Mouse (Mus musculus) ovary, postnatal 14 days (tissue): ENCODE data around the gene Eef1a2.

Experiments
- DNase-seq: peaks from one replicate; pipeline ENCODE4 v3.0.0; 2022; ENCODE audit warnings: low spot score

The Eef1a2 gene

GRCm38 (mm10) chr2:181133837-181134590, 22.8 kb downstream of the Eef1a2 start:
- no peak for DNase-seq

DNA sequence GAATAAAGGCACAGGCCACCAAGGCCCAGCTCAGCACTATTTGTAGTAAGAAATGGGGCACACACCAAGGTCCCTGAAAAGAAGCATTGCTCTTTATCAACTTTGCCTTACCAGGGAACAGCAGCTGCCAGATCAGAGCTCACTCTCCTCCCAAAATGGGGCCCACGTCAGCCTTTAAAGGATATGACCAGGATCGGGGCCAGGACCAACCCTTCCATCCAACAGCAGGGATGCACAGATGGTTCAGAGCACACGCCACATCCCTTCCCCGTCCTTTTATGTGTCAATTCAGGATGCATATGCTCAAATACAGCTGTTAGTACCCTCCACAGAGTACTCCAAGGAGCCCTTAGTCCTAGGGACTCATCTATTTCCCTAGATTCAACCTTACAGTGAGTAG, 26.6 kb downstream of the Eef1a2 start:
- DNase-seq: no peak

- DNase-seq: no peak
These were observed 27.9 kb downstream of the Eef1a2 start for GRCm38 (mm10) chr2:181128963-181129362.

GRCm38 (mm10) chr2:181127786-181128185, 29.0 kb downstream of the Eef1a2 start:
- DNase-seq: no peak

DNA sequence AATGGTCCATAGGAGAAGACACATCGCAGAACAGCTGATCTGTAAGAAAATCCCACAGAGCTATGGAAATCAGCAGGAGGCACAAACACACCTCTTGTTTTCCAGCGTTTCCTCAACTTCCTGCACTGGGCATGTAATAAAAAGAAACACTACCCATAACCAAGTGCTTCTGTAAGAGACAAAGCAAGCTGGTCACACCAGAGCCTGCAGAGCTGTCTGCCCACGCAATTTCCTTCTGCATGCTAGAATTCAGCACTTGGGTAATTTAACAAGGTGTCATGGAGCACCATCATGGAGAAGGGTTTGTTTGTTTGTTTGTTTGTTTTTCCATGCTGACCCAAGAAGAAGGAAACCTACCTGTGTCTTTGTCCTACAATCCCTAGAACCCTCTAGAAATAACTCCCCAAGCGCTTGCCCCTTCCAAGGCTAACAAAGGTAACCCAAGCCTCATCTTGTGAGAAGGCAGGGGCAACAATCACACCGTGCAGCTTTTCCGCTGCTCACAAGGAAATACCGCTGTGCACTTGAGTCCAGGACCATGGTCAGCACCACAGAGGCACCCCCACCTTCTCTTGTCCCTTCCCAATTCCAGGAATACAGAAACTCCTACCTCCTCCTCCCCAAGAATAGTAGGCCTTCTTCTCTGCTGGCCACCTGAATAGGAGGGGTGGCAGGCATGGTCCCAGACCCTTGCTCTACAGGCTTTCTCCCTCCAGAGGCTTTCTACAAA, 30.9 kb downstream of the Eef1a2 start:
- DNase-seq: no peak

DNA sequence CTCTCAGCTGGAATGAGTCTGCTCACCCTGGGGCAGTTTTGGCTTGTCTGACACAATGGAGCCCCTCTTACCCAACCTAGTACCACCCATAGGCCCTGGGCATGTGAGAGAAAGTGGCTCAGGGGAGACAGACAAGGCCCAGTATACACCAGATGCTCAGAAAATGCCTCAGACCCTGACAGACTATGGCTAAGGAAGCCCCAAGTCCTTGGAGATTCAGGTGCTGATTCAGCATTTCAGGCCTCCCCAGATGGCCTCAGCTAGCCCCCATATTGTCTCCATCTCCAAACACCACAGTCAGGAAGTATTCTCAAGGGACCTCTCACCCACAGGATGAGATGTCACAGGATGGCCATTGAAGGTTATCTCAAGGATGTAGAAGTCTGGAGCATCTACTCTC, 34.2 kb downstream of the Eef1a2 start:
- no peak for DNase-seq

GRCm38 (mm10) chr2:181120922-181121449, 35.8 kb downstream of the Eef1a2 start:
- no peak for DNase-seq

- no peak for DNase-seq
These were observed 36.9 kb downstream of the Eef1a2 start for GRCm38 (mm10) chr2:181119952-181120351.

DNA sequence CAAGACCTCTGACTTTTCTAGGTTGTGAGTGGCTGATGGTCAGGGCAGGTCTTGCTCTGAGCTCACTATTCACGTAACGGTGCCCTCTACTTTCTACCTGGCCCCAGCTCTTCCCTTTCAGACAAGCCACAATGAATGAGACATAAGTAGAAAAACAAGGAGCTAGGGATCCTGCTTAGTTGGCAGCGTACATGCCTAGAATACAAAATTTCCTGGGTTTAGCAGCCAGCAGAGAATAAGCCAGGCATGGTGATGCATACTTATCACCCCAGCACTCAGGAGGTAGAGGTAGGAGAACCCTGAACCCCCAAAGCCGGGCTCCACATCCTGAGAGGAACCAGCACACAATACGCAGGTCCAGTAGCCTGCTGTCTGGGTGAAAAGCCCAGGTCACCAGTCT, 40.4 kb downstream of the Eef1a2 start:
- DNase-seq: no peak

- DNase-seq: no peak
These were observed 41.4 kb downstream of the Eef1a2 start for GRCm38 (mm10) chr2:181115367-181115766.

DNA sequence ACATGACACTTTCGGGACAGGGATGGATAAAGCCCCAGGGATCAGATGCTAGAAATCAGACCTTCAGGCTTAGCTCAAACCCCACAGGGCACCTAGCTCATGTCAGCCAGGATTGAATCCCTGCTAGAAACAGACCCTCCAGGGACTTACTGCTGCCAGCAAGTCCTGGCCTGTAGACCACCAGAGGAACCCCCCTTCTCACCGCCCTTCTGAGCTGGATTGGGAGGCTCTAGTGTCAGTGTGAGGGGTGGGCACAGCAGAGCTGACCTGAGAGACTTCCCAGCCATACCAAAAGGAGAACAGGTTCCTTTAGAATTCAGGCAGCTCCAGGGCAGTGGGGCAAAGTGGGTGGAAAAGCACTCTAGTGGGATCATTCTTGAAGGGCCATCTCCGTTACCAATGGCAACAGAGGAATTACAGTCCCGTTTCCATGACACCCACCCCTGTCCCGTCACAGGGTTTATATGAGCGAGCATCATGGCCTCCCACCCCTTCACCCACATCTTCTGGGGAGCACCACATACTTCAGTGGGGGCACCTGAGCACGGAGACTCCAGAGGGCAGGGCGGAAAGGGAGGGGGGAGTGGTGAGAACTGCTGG, 43.0 kb downstream of the Eef1a2 start:
- no peak for DNase-seq

- DNase-seq: no peak
These were observed 45.1 kb downstream of the Eef1a2 start for GRCm38 (mm10) chr2:181111665-181112064.

- DNase-seq: no peak
These were observed 52.7 kb downstream of the Eef1a2 start for GRCm38 (mm10) chr2:181104111-181104510.

DNA sequence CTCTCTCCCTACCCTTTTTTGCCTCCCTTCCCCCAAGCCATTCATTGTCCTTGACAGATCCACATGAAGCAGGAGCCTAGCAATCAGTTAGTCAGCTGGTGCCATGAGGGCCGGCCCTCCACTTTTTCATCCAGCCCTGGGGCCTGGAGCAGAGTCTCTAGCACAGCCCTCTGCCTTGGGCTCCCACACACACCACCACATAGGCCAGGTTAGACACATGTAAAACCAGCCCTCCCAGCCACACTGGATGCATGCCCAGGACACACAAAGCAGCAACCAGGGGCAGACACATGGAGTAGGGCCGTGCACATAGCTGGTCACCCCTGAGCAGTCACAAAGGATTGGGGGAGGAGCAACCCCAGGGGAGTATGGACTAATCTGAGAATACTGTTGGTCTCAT, 54.7 kb downstream of the Eef1a2 start:
- no peak for DNase-seq

GRCm38 (mm10) chr2:181101626-181102025, 55.2 kb downstream of the Eef1a2 start:
- DNase-seq: no peak

DNA sequence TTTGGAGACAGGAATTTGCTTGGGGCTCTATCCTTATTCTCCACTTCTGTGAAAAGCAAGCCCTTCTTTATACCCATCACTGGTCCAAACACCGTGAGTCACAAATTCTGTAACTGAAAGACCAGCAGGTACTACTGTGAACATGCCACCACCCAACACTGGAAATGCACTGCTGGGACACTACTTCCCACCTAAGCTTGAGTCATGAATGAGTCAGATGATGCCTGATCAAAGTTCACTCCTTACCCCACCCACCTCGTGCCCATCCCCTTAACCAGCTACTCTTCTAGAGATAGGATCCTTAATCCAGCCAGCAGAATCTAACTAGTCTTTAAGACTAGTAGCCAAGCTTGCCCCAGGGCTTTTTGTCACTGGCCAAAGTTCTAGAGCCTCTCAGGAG, 56.7 kb downstream of the Eef1a2 start:
- no peak for DNase-seq
